Mouse (Mus musculus) heart, embryonic 11.5 days (tissue): Measurements from ENCODE around the gene Pld2. TPM values are rescaled to one million over a fixed set of nuclear protein-coding genes. Genes with fewer than 3 reads are reported as not detected.

Experiments
- ATAC-seq: fragments of 200-750 bp; cut with Nextera tagmentation; replicated peaks from 2 replicates; pipeline ENCODE4 v1.8.0; 2017; ENCODE audit warnings: moderate library complexity; ENCODE audit not compliant: insufficient number of reproducible peaks, low FRiP score, low TSS enrichment
- H3K27ac ChIP-seq: fragments of 300-500 bp; sonication (generic); 2 replicates; pipeline ENCODE4 v1.5.1; 2014; ENCODE audit warnings: mild to moderate bottlenecking, low read depth, low read length
- H3K27me3 ChIP-seq: fragments of 300-500 bp; sonication (generic); 2 replicates; pipeline ENCODE4 v1.6.1; 2014; ENCODE audit warnings: mild to moderate bottlenecking, low read length, mixed read lengths; ENCODE audit not compliant: control insufficient read depth, insufficient read depth
- H3K36me3 ChIP-seq: fragments of 300-500 bp; sonication (generic); 2 replicates; pipeline ENCODE4 v1.6.1; 2014; ENCODE audit warnings: mild to moderate bottlenecking, low read length, moderate library complexity, mixed read lengths; ENCODE audit not compliant: control insufficient read depth, insufficient read depth
- H3K4me1 ChIP-seq: fragments of 300-500 bp; sonication (generic); 2 replicates; pipeline ENCODE4 v1.6.1; 2014; ENCODE audit warnings: low read length; ENCODE audit not compliant: control insufficient read depth, insufficient read depth
- H3K4me2 ChIP-seq: fragments of 300-500 bp; sonication (generic); 2 replicates; pipeline ENCODE4 v1.6.1; 2014; ENCODE audit warnings: mild to moderate bottlenecking, moderate library complexity
- H3K4me3 ChIP-seq: fragments of 300-500 bp; sonication (generic); 2 replicates; pipeline ENCODE4 v1.5.1; 2014; ENCODE audit warnings: low read depth, low read length
- H3K9ac ChIP-seq: fragments of 300-500 bp; sonication (generic); 2 replicates; pipeline ENCODE4 v1.6.1; 2014; ENCODE audit warnings: mild to moderate bottlenecking, low read depth, low read length, moderate library complexity
- H3K9me3 ChIP-seq: fragments of 300-500 bp; sonication (generic); replicated peaks from 2 replicates; pipeline ENCODE4 v1.6.1; 2016; ENCODE audit warnings: low read length; ENCODE audit not compliant: control insufficient read depth
- WGBS: fragments of 180-500 bp; shearing (Covaris S2); extraction: QIAGEN DNeasy Blood & Tissue Kit; methylation state at CpG from one replicate; pipeline ENCODE4 v1.1.7; 2014; ENCODE audit not compliant: insufficient replicate concordance; 5-methylcytosine and 5-hydroxymethylcytosine counted together
- polyA plus RNA-seq: library from polyadenylated mRNA; unstranded; fragments of >200 nt; fragmentation: Nextera tagmentation; extraction: Ambion mirVana; gene quantifications from 2 replicates; pipeline ENCODE4 v1.2.1, GENCODE M21; 2014

The Pld2 gene
- polyA plus RNA-seq, 1 experiment from 2014 or later = 7.4 TPM

- Histone ChIP-seq H3K4me2 (no peak overlapping the region), H3K9ac (no peak overlapping the region), H3K36me3 (no peaks in the 10 kb centered on the region), H3K9me3 (no peaks in the 10 kb centered on the region), H3K4me3 (no peak overlapping the region), H3K4me1 (peaks cover 14% of the 10 kb centered on the region), H3K27me3 (no peaks in the 10 kb centered on the region), H3K27ac (no peak overlapping the region)
- WGBS = 78% methylated on average over 6 of the region's 6 CpGs
- no peak for ATAC-seq
These were observed 34.0 kb downstream of the Pld2 start for GRCm38 (mm10) chr11:70573872-70574271.

GRCm38 (mm10) chr11:70577201-70577600 lies 37.3 kb downstream of the Pld2 start:
- Histone ChIP-seq H3K27ac (no peak overlapping the region), H3K4me2 (no peak overlapping the region), H3K9ac (no peak overlapping the region), H3K36me3 (no peaks in the 10 kb centered on the region; the same call in 1 of the 2 replicates), H3K4me3 (no peak overlapping the region), H3K4me1 (peaks cover 19% of the 10 kb centered on the region), H3K27me3 (no peaks in the 10 kb centered on the region), H3K9me3 (no peaks in the 10 kb centered on the region)
- no peak for ATAC-seq
- 75% methylated on average over 3 of the region's 3 CpGs for WGBS

- no peak overlapping the region for H3K9ac ChIP-seq
- 90% methylated on average over 6 of the region's 6 CpGs for WGBS
- H3K9me3 ChIP-seq = no peaks in the 10 kb centered on the region
- H3K36me3 ChIP-seq = no peaks in the 10 kb centered on the region; the same call in 1 of the 2 replicates
- ATAC-seq = no peak
- no peaks in the 10 kb centered on the region for H3K27me3 ChIP-seq
- peaks cover 14% of the 10 kb centered on the region for H3K4me1 ChIP-seq
- H3K4me3 ChIP-seq = no peak overlapping the region
- no peak overlapping the region for H3K4me2 ChIP-seq
- H3K27ac ChIP-seq = no peak overlapping the region
These were observed 39.1 kb downstream of the Pld2 start for GRCm38 (mm10) chr11:70578962-70579361.

GRCm38 (mm10) chr11:70579710-70580357 lies 40.0 kb downstream of the Pld2 start:
- ATAC-seq = no peak
- Histone ChIP-seq H3K4me1 (peaks cover 14% of the 10 kb centered on the region), H3K4me3 (no peak overlapping the region), H3K27ac (no peak overlapping the region), H3K27me3 (no peaks in the 10 kb centered on the region), H3K9me3 (no peaks in the 10 kb centered on the region), H3K4me2 (no peak overlapping the region), H3K36me3 (no peaks in the 10 kb centered on the region; the same call in 1 of the 2 replicates), H3K9ac (no peak overlapping the region)
- WGBS = 67% methylated on average over 9 of the region's 9 CpGs

GRCm38 (mm10) chr11:70580358-70580720 lies 40.5 kb downstream of the Pld2 start:
- H3K9ac ChIP-seq = no peak overlapping the region
- no peak overlapping the region for H3K4me2 ChIP-seq
- no peaks in the 10 kb centered on the region for H3K27me3 ChIP-seq
- no peaks in the 10 kb centered on the region; the same call in 1 of the 2 replicates for H3K36me3 ChIP-seq
- H3K9me3 ChIP-seq = no peaks in the 10 kb centered on the region
- 38% methylated on average over 5 of the region's 5 CpGs for WGBS
- H3K27ac ChIP-seq = no peak overlapping the region
- ATAC-seq = no peak
- H3K4me3 ChIP-seq = no peak overlapping the region
- H3K4me1 ChIP-seq = peaks cover 16% of the 10 kb centered on the region

GRCm38 (mm10) chr11:70580921-70581320 lies 41.1 kb downstream of the Pld2 start:
- H3K9ac ChIP-seq = no peak overlapping the region
- ATAC-seq = no peak
- H3K27ac ChIP-seq = no peak overlapping the region; the same call in 1 of the 2 replicates
- H3K4me1 ChIP-seq = peaks cover 18% of the 10 kb centered on the region
- H3K27me3 ChIP-seq = no peaks in the 10 kb centered on the region
- H3K4me2 ChIP-seq = no peak overlapping the region
- H3K4me3 ChIP-seq = no peak overlapping the region
- WGBS = 66% methylated on average over 3 of the region's 3 CpGs
- no peaks in the 10 kb centered on the region; the same call in 1 of the 2 replicates for H3K36me3 ChIP-seq
- H3K9me3 ChIP-seq = no peaks in the 10 kb centered on the region

GRCm38 (mm10) chr11:70582196-70582595 lies 42.3 kb downstream of the Pld2 start:
- Histone ChIP-seq H3K4me1 (peaks cover 18% of the 10 kb centered on the region), H3K4me3 (no peak overlapping the region), H3K9me3 (no peaks in the 10 kb centered on the region), H3K36me3 (no peaks in the 10 kb centered on the region; the same call in 1 of the 2 replicates), H3K27ac (no peak overlapping the region), H3K4me2 (no peak overlapping the region), H3K27me3 (no peaks in the 10 kb centered on the region), H3K9ac (no peak overlapping the region)
- WGBS = 74% methylated on average over 3 of the region's 3 CpGs
- ATAC-seq = no peak

- peaks cover 18% of the 10 kb centered on the region for H3K4me1 ChIP-seq
- H3K4me2 ChIP-seq = no peak overlapping the region
- no peaks in the 10 kb centered on the region; the same call in 1 of the 2 replicates for H3K36me3 ChIP-seq
- H3K9me3 ChIP-seq = no peaks in the 10 kb centered on the region
- H3K4me3 ChIP-seq = no peak overlapping the region
- H3K9ac ChIP-seq = no peak overlapping the region
- H3K27me3 ChIP-seq = no peaks in the 10 kb centered on the region
- WGBS = 51% methylated on average over 6 of the region's 6 CpGs
- H3K27ac ChIP-seq = no peak overlapping the region
- no peak for ATAC-seq
These were observed 43.3 kb downstream of the Pld2 start for GRCm38 (mm10) chr11:70583022-70583714.
